Mouse (Mus musculus): ENCODE results near the gene Setd4.

DNA sequence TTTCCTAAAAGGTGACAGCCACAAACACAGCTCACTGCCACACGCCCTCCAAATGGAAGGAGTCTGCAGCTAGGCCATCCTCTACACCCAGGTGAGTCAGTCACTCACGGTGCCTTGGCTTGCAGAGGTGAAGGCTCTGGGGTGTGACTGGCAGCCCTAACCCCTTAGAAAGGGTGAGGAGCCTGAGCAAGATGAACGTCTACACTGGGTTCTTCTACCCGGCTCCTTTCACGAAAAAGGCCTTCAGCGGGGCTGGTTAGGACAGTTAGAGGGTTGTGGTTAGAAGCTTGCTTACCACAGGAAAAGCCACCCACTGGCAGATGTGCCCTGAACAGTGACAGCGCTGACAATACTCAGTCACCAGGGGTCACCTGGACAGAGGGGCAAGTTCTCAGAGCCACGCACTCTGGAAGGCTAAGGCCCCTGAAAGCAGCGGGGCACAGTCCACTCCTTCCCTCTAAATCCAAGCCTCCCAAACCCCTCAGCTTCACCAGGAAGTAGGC lies 18.1 kb downstream of the Setd4 start:
- TF ChIP-seq CTCF (IDR thresholded peaks at IDR 0.05; ENCODE audit: borderline replicate concordance, control insufficient read depth, extremely low read depth, insufficient read depth, low read length, poor library complexity) (no peak), POLR2A (IDR thresholded peaks at IDR 0.05; ENCODE audit: control insufficient read depth, extremely low read depth, insufficient read depth, low read length, poor library complexity) (peak; percentile 14; the same call in 1 of the 2 replicates)
